26 mouse cellular contexts compared by ENCODE assay signal in the genomic region with DNA sequence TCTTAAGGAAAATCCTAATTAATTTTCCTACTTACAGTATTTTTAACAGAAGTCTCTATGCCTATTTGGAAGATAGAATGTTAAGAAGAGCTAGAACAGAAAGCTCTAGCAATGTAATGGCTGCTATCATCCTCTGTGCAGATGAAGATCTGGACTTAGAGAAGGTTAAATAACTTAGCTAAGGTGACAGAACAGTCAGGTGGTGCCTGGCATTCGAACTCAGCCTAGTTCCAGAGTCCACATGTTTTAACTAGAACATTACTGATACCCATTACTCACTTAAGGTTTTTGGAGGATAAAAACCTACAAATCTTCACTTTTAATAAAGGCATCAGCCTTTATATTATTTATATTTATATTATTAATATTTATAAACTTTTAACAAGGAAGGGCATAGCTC. TPM values are rescaled to one million over a fixed set of nuclear protein-coding genes. Genes with fewer than 3 reads are reported as not detected.
"Had no signal": no experiment of that assay in that cellular context is flagged by ENCODE, and none has a peak within 500 bp of the region (broad histone marks: within the 10 kb centered on the region; RNA-seq: fewer than 3 reads in every experiment).

No protein-coding gene starts in this region.

- H3K9ac ChIP-seq: forebrain, postnatal 0 days; heart, embryonic 13.5 days; heart, embryonic 15.5 days; hindbrain, embryonic 13.5 days; hindbrain, embryonic 15.5 days; limb, embryonic 12.5 days; liver, embryonic 13.5 days; liver, embryonic 15.5 days; liver, postnatal 0 days had no signal

- H3K4me3 ChIP-seq: heart, adult 2 months; heart, embryonic 13.5 days; heart, embryonic 15.5 days; hindbrain, embryonic 13.5 days; hindbrain, embryonic 15.5 days; layer of hippocampus, adult 2 months; left cerebral cortex, adult 2 months; limb, embryonic 10.5 days; limb, embryonic 12.5 days; liver, embryonic 13.5 days; liver, embryonic 15.5 days had no signal

- H3K36me3 ChIP-seq: heart, embryonic 13.5 days; heart, embryonic 15.5 days; hindbrain, embryonic 13.5 days; hindbrain, embryonic 15.5 days; limb, embryonic 10.5 days; limb, embryonic 12.5 days; liver, embryonic 13.5 days; liver, embryonic 15.5 days had no signal

- H3K27me3 ChIP-seq: heart, embryonic 13.5 days; heart, embryonic 15.5 days; hindbrain, embryonic 13.5 days; hindbrain, embryonic 15.5 days; limb, embryonic 12.5 days; liver, embryonic 13.5 days; liver, embryonic 15.5 days had no signal

- H3K27ac ChIP-seq: heart, adult 2 months; heart, embryonic 13.5 days; heart, embryonic 15.5 days; hindbrain, embryonic 13.5 days; hindbrain, embryonic 15.5 days; hindbrain, postnatal 0 days; kidney, postnatal 0 days; layer of hippocampus, adult 2 months; left cerebral cortex, adult 2 months; limb, embryonic 10.5 days; limb, embryonic 12.5 days; liver, embryonic 13.5 days; liver, embryonic 15.5 days had no signal

- H3K9me3 ChIP-seq: heart, embryonic 13.5 days; heart, embryonic 15.5 days; hindbrain, embryonic 13.5 days; hindbrain, embryonic 15.5 days; limb, embryonic 10.5 days; limb, embryonic 12.5 days; liver, embryonic 13.5 days; liver, embryonic 15.5 days had no signal

- H3K4me1 ChIP-seq: heart, embryonic 13.5 days; heart, embryonic 15.5 days; hindbrain, embryonic 13.5 days; hindbrain, embryonic 15.5 days; limb, embryonic 10.5 days; limb, embryonic 12.5 days; liver, embryonic 13.5 days; liver, embryonic 15.5 days had no signal

- H3K4me2 ChIP-seq: heart, embryonic 11.5 days; heart, embryonic 13.5 days; heart, embryonic 15.5 days; hindbrain, embryonic 13.5 days; hindbrain, embryonic 15.5 days; limb, embryonic 12.5 days; liver, embryonic 11.5 days; liver, embryonic 13.5 days; liver, embryonic 15.5 days had no signal

- ATAC-seq: forebrain, postnatal 0 days; hindbrain, postnatal 0 days; intestine, embryonic 16.5 days; liver, postnatal 0 days had no signal

- DNase-seq: forebrain, postnatal 0 days; gastrocnemius, postnatal 14 days; gastrocnemius, postnatal 36 days; heart, adult 11 months; heart, adult 2 months; heart, postnatal 14 days; heart, postnatal 36 days; liver, embryonic 13.5 days; liver, postnatal 0 days; lung, adult 2 months had no signal

RNA-seq across cellular contexts. Expression of a gene that starts 43.0 kb away (rescaled TPM):
- polyA plus RNA-seq: forebrain, postnatal 0 days; gonadal fat pad, adult 2 months; hindbrain, embryonic 13.5 days; hindbrain, embryonic 15.5 days; hindbrain, postnatal 0 days; intestine, embryonic 14.5 days; intestine, embryonic 16.5 days; kidney, postnatal 0 days; limb, embryonic 10.5 days; limb, embryonic 12.5 days; liver, embryonic 11.5 days; liver, embryonic 13.5 days; liver, embryonic 15.5 days; liver, postnatal 0 days had no signal
